In genomic region chr7:145242851-145243712, GRCm38 (mm10) we compare ENCODE assay signal across 9 mouse cellular contexts. TPM values are rescaled to one million over a fixed set of nuclear protein-coding genes. Genes with fewer than 3 reads are reported as not detected.
DNase-seq lines count a peak whose midpoint lies in the region; ATAC-seq and TF ChIP-seq lines count a peak whose summit lies in the region.
"Had no signal": no experiment of that assay in that cellular context is flagged by ENCODE, and none has a peak within 500 bp of the region (broad histone marks: within the 10 kb centered on the region; RNA-seq: fewer than 3 reads in every experiment).

No protein-coding gene starts in this region.

- no peaks in the 10 kb centered on the region for H3K4me1 ChIP-seq in G1E (ENCODE audit: insufficient read depth, low read depth, low read length)
- no peaks in the 10 kb centered on the region for H3K4me1 ChIP-seq in forebrain, embryonic 16.5 days (replicated peaks; ENCODE audit: control insufficient read depth, insufficient read depth, low read length)
- peaks cover 12% of the 10 kb centered on the region for H3K4me1 ChIP-seq in hindbrain, embryonic 10.5 days (replicated peaks)
- H3K4me1 ChIP-seq in lung, postnatal 0 days (ENCODE audit: insufficient read depth, low read depth, low read length): 0 out of 2 replicates have a peak, but pooled peaks cover 4% of the 10 kb centered on the region

- H3K27ac ChIP-seq in forebrain, embryonic 16.5 days (ENCODE audit: low read length): no peak overlapping the region
- H3K27ac ChIP-seq in hindbrain, embryonic 10.5 days: no peak overlapping the region
- H3K27ac ChIP-seq in lung, postnatal 0 days (ENCODE audit: low read length): no peak overlapping the region
- H3K27ac ChIP-seq: macrophage had no signal

- H3K4me2 ChIP-seq in forebrain, embryonic 16.5 days (ENCODE audit: low read length): no peak overlapping the region
- no peak overlapping the region for H3K4me2 ChIP-seq in lung, postnatal 0 days (replicated peaks; ENCODE audit: low read depth, low read length)

- H3K9ac ChIP-seq in forebrain, embryonic 16.5 days (replicated peaks; ENCODE audit: low read depth, low read length): no peak overlapping the region
- no peak overlapping the region for H3K9ac ChIP-seq in lung, postnatal 0 days (replicated peaks; ENCODE audit: low read depth)

- no peak for TF ChIP-seq EP300 in lung, postnatal 0 days (IDR thresholded peaks at IDR 0.05)

- peak; percentile 40 for DNase-seq in G1E (ENCODE audit: low spot score)
- DNase-seq in cerebellum, adult 11-12 months: peak; percentile 82
- peak; percentile 82 for DNase-seq in hindbrain, embryonic 10.5 days (ENCODE audit: low spot score)
- DNase-seq in layer of hippocampus, adult 8-10 months (ENCODE audit: low spot score in 2 of 2): peak; percentile 38 to 77
- DNase-seq in lung, postnatal 0 days (ENCODE audit: low spot score): peak; percentile 81
- peak; percentile 82 for DNase-seq in retina, postnatal 1 day
- DNase-seq in thymus, postnatal 36 days: peak; percentile 63 to 72

- 0 out of 2 replicates have a peak, but pooled peaks have one; percentile 28 for ATAC-seq in G1E (ENCODE audit: extremely low read depth, insufficient number of reproducible peaks, low FRiP score, poor library complexity, severe bottlenecking)
- peak; percentile 72 for ATAC-seq in forebrain, embryonic 16.5 days
- ATAC-seq in lung, postnatal 0 days: peak; percentile 81

- peak; percentile 86 for TF ChIP-seq CTCF in G1E (IDR thresholded peaks at IDR 0.05; ENCODE audit: low read depth, low read length)
- peak; percentile 100 for TF ChIP-seq CTCF in lung, postnatal 0 days (IDR thresholded peaks at IDR 0.05)

- no peaks in the 10 kb centered on the region for H3K9me3 ChIP-seq in G1E (replicated peaks)
- H3K9me3 ChIP-seq in forebrain, embryonic 16.5 days (ENCODE audit: control insufficient read depth, low read length): no peaks in the 10 kb centered on the region
- no peaks in the 10 kb centered on the region for H3K9me3 ChIP-seq in hindbrain, embryonic 10.5 days
- no peaks in the 10 kb centered on the region for H3K9me3 ChIP-seq in lung, postnatal 0 days (ENCODE audit: low read length)

- H3K27me3 ChIP-seq in G1E (ENCODE audit: insufficient read depth, low read length): peaks cover 14% of the 10 kb centered on the region
- no peaks in the 10 kb centered on the region for H3K27me3 ChIP-seq in forebrain, embryonic 16.5 days (replicated peaks; ENCODE audit: control insufficient read depth, insufficient read depth, low read length)
- peaks cover 20% of the 10 kb centered on the region for H3K27me3 ChIP-seq in hindbrain, embryonic 10.5 days (ENCODE audit: insufficient read depth, poor library complexity, severe bottlenecking)
- no peaks in the 10 kb centered on the region for H3K27me3 ChIP-seq in lung, postnatal 0 days (replicated peaks; ENCODE audit: insufficient read depth, low read length)

- 12% methylated on average over 9 of the region's 9 CpGs for WGBS in forebrain, embryonic 16.5 days
- WGBS in hindbrain, embryonic 10.5 days: 17% methylated on average over 9 of the region's 9 CpGs
- 7% methylated on average over 9 of the region's 9 CpGs for WGBS in lung, postnatal 0 days

- no peak overlapping the region for H3K4me3 ChIP-seq in G1E (ENCODE audit: low read depth, low read length)
- H3K4me3 ChIP-seq in forebrain, embryonic 16.5 days (replicated peaks; ENCODE audit: low read length): no peak overlapping the region
- no peak overlapping the region for H3K4me3 ChIP-seq in hindbrain, embryonic 10.5 days
- no peak overlapping the region for H3K4me3 ChIP-seq in lung, postnatal 0 days (ENCODE audit: low read depth, low read length)

- H3K36me3 ChIP-seq in G1E (replicated peaks): no peaks in the 10 kb centered on the region
- no peaks in the 10 kb centered on the region for H3K36me3 ChIP-seq in forebrain, embryonic 16.5 days (ENCODE audit: control insufficient read depth, insufficient read depth)
- no peaks in the 10 kb centered on the region for H3K36me3 ChIP-seq in hindbrain, embryonic 10.5 days
- no peaks in the 10 kb centered on the region; the same call in 1 of the 2 replicates for H3K36me3 ChIP-seq in lung, postnatal 0 days (ENCODE audit: insufficient read depth, low read length)

RNA-seq across cellular contexts. Expression of gene 1810010D01Rik, which starts 35.2 kb away (rescaled TPM):
- total RNA-seq in G1E (2014; fragmentation: Nextera tagmentation) (not detected in 2 replicates), G1E (2017) (not detected in 2 replicates)
- polyA plus RNA-seq in G1E (2012): not detected in 2 replicates
- polyA plus RNA-seq in forebrain, embryonic 16.5 days (2015; fragmentation: Nextera tagmentation; extraction: Ambion mirVana): not detected in 2 replicates
- polyA plus RNA-seq in hindbrain, embryonic 10.5 days (2016; fragmentation: Nextera tagmentation; extraction: Ambion mirVana): 0.19 and 0.37 TPM in 2 replicates
- total RNA-seq in layer of hippocampus, adult 8-10 months (2022): 1 to 10 TPM in 2 of 4 experiments, under 1 TPM in 1, not detected in 1; 0.62 to 1.6 (median 1.3) TPM
- polyA plus RNA-seq in lung, postnatal 0 days (2015; fragmentation: Nextera tagmentation; extraction: Ambion mirVana): 0.73 and 0.94 TPM in 2 replicates
- polyA plus RNA-seq: macrophage had no signal

RNA-seq across cellular contexts. Expression of gene Tpcn2, which starts 40.7 kb away (rescaled TPM):
- total RNA-seq in G1E (2014; fragmentation: Nextera tagmentation) (2.6 and 6.9 TPM in 2 replicates), G1E (2017) (4.2 TPM in 2 replicates)
- 2.4 and 3.0 TPM in 2 replicates for polyA plus RNA-seq in G1E (2012)
- 2.5 and 3.9 TPM in 2 replicates for polyA plus RNA-seq in forebrain, embryonic 16.5 days (2015; fragmentation: Nextera tagmentation; extraction: Ambion mirVana)
- polyA plus RNA-seq in hindbrain, embryonic 10.5 days (2016; fragmentation: Nextera tagmentation; extraction: Ambion mirVana): 5.7 and 5.8 TPM in 2 replicates
- 10 to 100 TPM in 2 of 4 experiments, 1 to 10 TPM in 2; 8.3 to 14.3 (median 10.5) TPM for total RNA-seq in layer of hippocampus, adult 8-10 months (2022)
- polyA plus RNA-seq in lung, postnatal 0 days (2015; fragmentation: Nextera tagmentation; extraction: Ambion mirVana): 17.3 and 22.7 TPM in 2 replicates

RNA-seq across cellular contexts. Expression of gene Mrgprf, which starts 57.5 kb away (rescaled TPM):
- total RNA-seq in G1E (2014; fragmentation: Nextera tagmentation) (not detected in 2 replicates), G1E (2017) (0.06 and 0.11 TPM in 2 replicates)
- not detected in 2 replicates for polyA plus RNA-seq in G1E (2012)
- 2.9 and 3.3 TPM in 2 replicates for polyA plus RNA-seq in forebrain, embryonic 16.5 days (2015; fragmentation: Nextera tagmentation; extraction: Ambion mirVana)
- 0.14 and 0.35 TPM in 2 replicates for polyA plus RNA-seq in hindbrain, embryonic 10.5 days (2016; fragmentation: Nextera tagmentation; extraction: Ambion mirVana)
- 1 to 10 TPM in 2 of 4 experiments, under 1 TPM in 2; 0.87 to 1.2 (median 1.1) TPM for total RNA-seq in layer of hippocampus, adult 8-10 months (2022)
- polyA plus RNA-seq in lung, postnatal 0 days (2015; fragmentation: Nextera tagmentation; extraction: Ambion mirVana): 2.6 and 3.4 TPM in 2 replicates
- polyA plus RNA-seq: macrophage had no signal

Comparison
In these comparisons a context has a peak if more than half of its experiments do, and no peak if none do; other contexts are left out.
1. ATAC-seq: peak in every context shown above with its lines; median percentile 81 in lung, postnatal 0 days; 72 in forebrain, embryonic 16.5 days; 28 in G1E.